Mouse (Mus musculus) lung, embryonic 16.5 days (tissue): ENCODE data around the gene Pink1. TPM values are rescaled to one million over a fixed set of nuclear protein-coding genes. Genes with fewer than 3 reads are reported as not detected.

ENCODE experiments used
- ATAC-seq: fragments of 200-750 bp; cut with Nextera tagmentation; 2 replicates; pipeline ENCODE4 v1.8.0; 2017; ENCODE audit warnings: low read depth, mild to moderate bottlenecking, moderate library complexity
- H3K27ac ChIP-seq: fragments of 300-500 bp; sonication (generic); 2 replicates; pipeline ENCODE4 v1.5.1; 2014; ENCODE audit warnings: mild to moderate bottlenecking, control low read depth, low read length
- H3K27me3 ChIP-seq: fragments of 300-500 bp; sonication (generic); 2 replicates; pipeline ENCODE4 v1.6.1; 2014; ENCODE audit warnings: low read depth, low read length, mixed read lengths; ENCODE audit not compliant: control insufficient read depth, insufficient read depth
- H3K36me3 ChIP-seq: fragments of 300-500 bp; sonication (generic); 2 replicates; pipeline ENCODE4 v1.6.1; 2014; ENCODE audit warnings: low read length; ENCODE audit not compliant: control insufficient read depth, insufficient read depth
- H3K4me1 ChIP-seq: fragments of 300-500 bp; sonication (generic); replicated peaks from 2 replicates; pipeline ENCODE4 v1.6.1; 2014; ENCODE audit warnings: low read length, mixed read lengths; ENCODE audit not compliant: control insufficient read depth, insufficient read depth
- H3K4me2 ChIP-seq: fragments of 300-500 bp; sonication (generic); 2 replicates; pipeline ENCODE4 v1.6.1; 2014; ENCODE audit warnings: low read depth, low read length, control low read depth
- H3K4me3 ChIP-seq: fragments of 300-500 bp; sonication (generic); 2 replicates; pipeline ENCODE4 v1.5.1; 2014; ENCODE audit warnings: mild to moderate bottlenecking, low read length, control low read depth
- H3K9ac ChIP-seq: fragments of 300-500 bp; sonication (generic); 2 replicates; pipeline ENCODE4 v1.6.1; 2014; ENCODE audit warnings: low read length, control low read depth
- H3K9me3 ChIP-seq: fragments of 300-500 bp; sonication (generic); 2 replicates; pipeline ENCODE4 v1.6.1; 2016; ENCODE audit warnings: low read length; ENCODE audit not compliant: control insufficient read depth
- WGBS: fragments of 180-500 bp; shearing (Covaris S2); extraction: QIAGEN DNeasy Blood & Tissue Kit; methylation state at CpG from one replicate; pipeline ENCODE4 v1.1.7; 2014; 5-methylcytosine and 5-hydroxymethylcytosine counted together
- polyA plus RNA-seq: library from polyadenylated mRNA; unstranded; fragments of >200 nt; fragmentation: Nextera tagmentation; extraction: Ambion mirVana; gene quantifications from 2 replicates; pipeline ENCODE4 v1.2.1, GENCODE M21; 2015

Gene Pink1
- polyA plus RNA-seq, 1 experiment from 2014 or later, result 44.1 TPM

DNA sequence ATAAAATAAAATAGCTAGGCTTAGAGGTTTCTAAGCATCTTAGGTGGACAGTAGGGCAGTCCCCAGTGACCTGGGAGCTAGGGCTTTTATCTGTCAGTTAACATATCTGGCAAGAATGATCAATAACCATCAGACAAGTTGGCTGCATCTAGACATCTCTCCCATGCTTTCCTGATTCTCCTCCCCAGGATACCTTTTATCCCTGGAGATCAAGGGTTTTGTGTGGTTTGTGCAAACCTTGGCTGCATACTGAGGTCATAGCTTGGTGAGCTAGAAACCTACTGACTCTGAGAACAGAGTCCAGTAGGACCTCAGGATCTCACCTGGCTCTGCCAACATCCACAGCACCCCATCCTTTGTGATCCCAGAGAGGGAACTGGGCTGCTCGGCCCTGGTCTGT, 21.2 kb upstream of the Pink1 start:
- WGBS, result 81% methylated on average over 1 of the region's 1 CpGs
- Histone ChIP-seq H3K27ac (no peak overlapping the region), H3K9ac (no peak overlapping the region)

DNA sequence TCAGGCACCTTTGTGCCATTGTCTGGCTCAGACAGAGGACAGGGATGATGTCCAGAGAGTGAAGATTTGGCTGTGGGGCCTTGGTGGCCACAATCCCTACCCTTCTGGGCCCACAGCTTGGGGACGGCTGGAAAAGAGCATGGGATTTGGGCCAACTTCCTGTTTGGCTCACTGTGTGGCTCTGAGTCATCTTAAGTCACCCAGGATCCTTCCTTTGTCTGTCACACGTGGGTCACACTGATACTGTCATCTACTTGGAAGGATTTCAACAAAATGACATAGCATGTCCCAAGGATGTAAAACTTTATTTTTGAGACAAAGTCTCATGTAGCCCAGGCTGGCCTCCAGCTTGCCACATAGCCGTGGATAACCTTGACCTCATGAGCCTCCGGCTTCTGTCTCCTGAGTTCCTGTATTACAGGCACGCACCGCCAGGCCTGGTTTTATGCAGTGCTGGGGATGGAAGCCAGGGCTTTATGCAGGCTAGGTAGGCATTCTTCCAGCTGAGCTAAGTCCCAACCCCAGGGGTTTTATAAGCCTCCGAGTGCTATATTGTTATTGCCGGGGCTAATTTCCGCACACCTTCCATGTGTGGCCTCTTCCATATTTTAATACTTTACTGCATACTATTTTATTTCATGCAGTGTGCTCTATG, 18.9 kb upstream of the Pink1 start:
- H3K4me2 ChIP-seq, result no peak overlapping the region
- H3K27me3 ChIP-seq, result no peaks in the 10 kb centered on the region
- H3K9me3 ChIP-seq, result no peaks in the 10 kb centered on the region
- H3K36me3 ChIP-seq, result no peaks in the 10 kb centered on the region
- H3K27ac ChIP-seq, result no peak overlapping the region
- WGBS, result 73% methylated on average over 9 of the region's 9 CpGs
- H3K9ac ChIP-seq, result no peak overlapping the region
- H3K4me3 ChIP-seq, result no peak overlapping the region
- H3K4me1 ChIP-seq, result peaks cover 4% of the 10 kb centered on the region; the same call in 1 of the 2 replicates
- ATAC-seq, result no peak; the same call in 1 of the 2 replicates

More for the DNA sequence above, 21.2 kb upstream of the Pink1 start:
- ATAC-seq, result no peak
- no peaks in the 10 kb centered on the region for H3K27me3 ChIP-seq
- H3K9me3 ChIP-seq, result no peaks in the 10 kb centered on the region
- no peak overlapping the region for H3K4me3 ChIP-seq
- H3K4me1 ChIP-seq, result peaks cover 4% of the 10 kb centered on the region; the same call in 1 of the 2 replicates
- no peaks in the 10 kb centered on the region for H3K36me3 ChIP-seq
- no peak overlapping the region for H3K4me2 ChIP-seq

- H3K9ac ChIP-seq, result no peak overlapping the region
- no peak overlapping the region for H3K4me2 ChIP-seq
- no peak overlapping the region for H3K27ac ChIP-seq
- no peaks in the 10 kb centered on the region for H3K36me3 ChIP-seq
- H3K4me1 ChIP-seq, result peaks cover 4% of the 10 kb centered on the region; the same call in 1 of the 2 replicates
- H3K27me3 ChIP-seq, result no peaks in the 10 kb centered on the region
- H3K4me3 ChIP-seq, result no peak overlapping the region
- H3K9me3 ChIP-seq, result no peaks in the 10 kb centered on the region
- 53% methylated on average over 10 of the region's 10 CpGs for WGBS
- ATAC-seq, result no peak
Measured at GRCm38 (mm10) chr4:138343341-138343837, 17.3 kb upstream of the Pink1 start.

DNA sequence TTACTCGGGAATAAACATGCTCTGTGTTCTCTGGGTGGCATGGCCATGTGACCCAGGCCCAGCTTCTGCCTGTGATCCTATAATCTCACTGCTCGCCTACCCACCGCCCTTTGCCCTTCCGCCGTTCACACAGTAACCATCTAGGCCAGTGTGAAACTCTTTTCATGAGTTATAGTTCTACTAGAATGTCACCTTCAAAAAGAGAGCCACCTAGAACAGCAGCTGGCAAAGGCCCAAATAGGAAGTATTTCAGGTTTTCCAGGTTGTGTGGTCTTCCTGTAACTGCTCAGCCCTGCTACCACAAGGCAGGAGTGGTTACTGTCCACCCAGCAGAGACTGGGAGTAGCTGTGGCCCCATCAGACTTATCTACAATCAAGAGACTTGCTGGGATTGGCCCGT, 16.7 kb upstream of the Pink1 start:
- WGBS, result 66% methylated on average over 6 of the region's 6 CpGs
- no peaks in the 10 kb centered on the region for H3K9me3 ChIP-seq
- H3K4me1 ChIP-seq, result peaks cover 4% of the 10 kb centered on the region; the same call in 1 of the 2 replicates
- no peak overlapping the region for H3K27ac ChIP-seq
- H3K4me3 ChIP-seq, result no peak overlapping the region
- no peak overlapping the region for H3K4me2 ChIP-seq
- H3K36me3 ChIP-seq, result no peaks in the 10 kb centered on the region
- no peak for ATAC-seq
- H3K27me3 ChIP-seq, result no peaks in the 10 kb centered on the region
- no peak overlapping the region for H3K9ac ChIP-seq

DNA sequence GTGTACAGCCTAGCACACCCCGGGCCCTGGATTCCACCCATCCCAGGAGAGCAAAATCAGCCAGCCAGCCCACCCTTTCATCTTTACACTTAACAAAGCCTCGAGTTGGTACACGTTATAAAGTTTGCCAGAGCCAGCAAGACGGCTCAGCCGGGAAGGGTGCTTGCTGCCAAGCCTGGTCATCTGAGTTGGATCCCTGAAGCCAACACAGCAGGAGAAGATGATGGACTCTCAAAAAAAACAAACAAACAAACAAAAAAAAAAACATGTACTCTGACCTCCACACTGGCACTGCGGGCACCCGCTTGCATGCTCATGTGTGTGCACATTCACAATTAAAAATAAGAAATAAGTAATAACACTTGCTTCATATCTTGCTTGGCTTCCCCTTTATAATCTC, 15.9 kb upstream of the Pink1 start:
- no peak for ATAC-seq
- no peak overlapping the region for H3K9ac ChIP-seq
- no peaks in the 10 kb centered on the region for H3K36me3 ChIP-seq
- 75% methylated on average over 7 of the region's 7 CpGs for WGBS
- no peaks in the 10 kb centered on the region for H3K9me3 ChIP-seq
- H3K27me3 ChIP-seq, result no peaks in the 10 kb centered on the region
- no peak overlapping the region for H3K4me3 ChIP-seq
- H3K27ac ChIP-seq, result no peak overlapping the region
- peaks cover 4% of the 10 kb centered on the region; the same call in 1 of the 2 replicates for H3K4me1 ChIP-seq
- H3K4me2 ChIP-seq, result no peak overlapping the region

- H3K4me1 ChIP-seq, result peaks cover 4% of the 10 kb centered on the region; the same call in 1 of the 2 replicates
- ATAC-seq, result no peak
- H3K4me3 ChIP-seq, result no peak overlapping the region
- no peak overlapping the region for H3K4me2 ChIP-seq
- no peaks in the 10 kb centered on the region for H3K36me3 ChIP-seq
- no peaks in the 10 kb centered on the region for H3K9me3 ChIP-seq
- 53% methylated on average over 8 of the region's 8 CpGs for WGBS
- no peak overlapping the region for H3K9ac ChIP-seq
- H3K27ac ChIP-seq, result no peak overlapping the region
- no peaks in the 10 kb centered on the region for H3K27me3 ChIP-seq
Measured at GRCm38 (mm10) chr4:138341393-138341792, 15.3 kb upstream of the Pink1 start.

DNA sequence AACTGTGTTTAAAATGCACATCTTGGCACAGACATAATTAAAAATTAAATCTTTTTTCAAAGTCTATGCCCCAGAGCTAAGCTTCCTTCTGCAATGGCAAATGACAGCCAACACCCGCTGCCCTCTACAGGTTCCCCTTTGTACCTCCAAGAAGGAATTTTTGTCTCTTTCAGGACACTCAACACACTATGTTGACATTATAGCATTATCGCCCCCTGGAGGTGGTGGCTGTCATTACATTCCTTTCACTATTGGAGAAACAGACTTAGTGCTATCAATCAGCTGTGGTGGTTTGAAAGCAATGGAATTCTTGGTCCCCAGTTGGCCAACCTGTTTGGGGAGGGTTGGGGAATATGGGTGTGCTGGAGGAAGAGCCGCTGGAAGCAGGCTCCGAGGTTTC, 13.9 kb upstream of the Pink1 start:
- H3K4me3 ChIP-seq, result no peak overlapping the region

GRCm38 (mm10) chr4:138337341-138337740, 11.2 kb upstream of the Pink1 start:
- Histone ChIP-seq H3K27me3 (no peaks in the 10 kb centered on the region), H3K9ac (no peak overlapping the region), H3K4me2 (no peak overlapping the region), H3K4me1 (no peaks in the 10 kb centered on the region), H3K4me3 (no peak overlapping the region), H3K27ac (no peak overlapping the region), H3K9me3 (no peaks in the 10 kb centered on the region), H3K36me3 (no peaks in the 10 kb centered on the region)
- no peak for ATAC-seq
- 55% methylated on average over 9 of the region's 9 CpGs for WGBS

More for the DNA sequence above, 13.9 kb upstream of the Pink1 start:
- H3K27ac ChIP-seq, result no peak overlapping the region
- ATAC-seq, result no peak
- H3K36me3 ChIP-seq, result no peaks in the 10 kb centered on the region
- H3K4me2 ChIP-seq, result no peak overlapping the region
- H3K9ac ChIP-seq, result no peak overlapping the region
- 37% methylated on average over 4 of the region's 4 CpGs for WGBS
- H3K27me3 ChIP-seq, result no peaks in the 10 kb centered on the region
- peaks cover 3% of the 10 kb centered on the region; the same call in 1 of the 2 replicates for H3K4me1 ChIP-seq
- H3K9me3 ChIP-seq, result no peaks in the 10 kb centered on the region

- H3K4me3 ChIP-seq, result no peak overlapping the region
- WGBS, result 39% methylated on average over 5 of the region's 5 CpGs
- H3K27ac ChIP-seq, result no peak overlapping the region
- no peak overlapping the region for H3K4me2 ChIP-seq
- H3K36me3 ChIP-seq, result no peaks in the 10 kb centered on the region
- no peak for ATAC-seq
- H3K27me3 ChIP-seq, result 0 out of 2 replicates have a peak, but pooled peaks cover under 1% of the 10 kb centered on the region
- H3K9me3 ChIP-seq, result no peaks in the 10 kb centered on the region
- H3K9ac ChIP-seq, result no peak overlapping the region
- H3K4me1 ChIP-seq, result no peaks in the 10 kb centered on the region
Measured at GRCm38 (mm10) chr4:138336876-138337275, 10.8 kb upstream of the Pink1 start.
